8 mouse cellular contexts compared by ENCODE assay signal in genomic region chr1:131797202-131797909, GRCm38 (mm10). TPM values are rescaled to one million over a fixed set of nuclear protein-coding genes. Genes with fewer than 3 reads are reported as not detected.
A peak's percentile ranks its signal among the peaks of the same experiment; 100 is the strongest.
DNase-seq lines count a peak whose midpoint lies in the region; ATAC-seq and TF ChIP-seq lines count a peak whose summit lies in the region.

Gene Pm20d1 (plus strand): TSS chr1:131797381.

- in situ Hi-C loops in ES-E14 (cut with MboI; ENCODE audit: low sequenced_read_pairs in 2 of 2, unreplicated experiment in 2 of 2) = no loop called here

- peak; percentile 64 for DNase-seq in ES-E14 (ENCODE audit: low read depth, low spot score)
- DNase-seq in forebrain, postnatal 0 days = no peak
- peak; percentile 56 for DNase-seq in hindbrain, embryonic 10.5 days (ENCODE audit: low spot score)
- peak; percentile 22 to 35 for DNase-seq in layer of hippocampus, postnatal 10 days (ENCODE audit: low spot score in 2 of 2)
- peak; percentile 56 to 65 for DNase-seq in lung, postnatal 4 days
- no peak for DNase-seq in adipocyte (ENCODE audit: low spot score)

- H3K4me3 ChIP-seq in ES-E14 (ENCODE audit: insufficient read depth in 1 of 2, low read depth in 1 of 2, low read length in 2 of 2, poor library complexity in 1 of 2, severe bottlenecking in 1 of 2) = peak within 1 kb of the TSS; percentile 63 to 78
- H3K4me3 ChIP-seq in bone marrow macrophage, adult 2 months (ENCODE audit: insufficient read depth, low read length) = peak within 1 kb of the TSS; percentile 2; the same call in 1 of the 2 replicates
- H3K4me3 ChIP-seq in forebrain, postnatal 0 days (ENCODE audit: low read depth, low read length) = peak within 1 kb of the TSS; percentile 13; the same call in 1 of the 2 replicates
- peak within 1 kb of the TSS; percentile 51 for H3K4me3 ChIP-seq in hindbrain, embryonic 10.5 days
- peak within 1 kb of the TSS; percentile 74 for H3K4me3 ChIP-seq in small intestine, adult 2 months (ENCODE audit: low read depth, low read length)

- TF ChIP-seq POLR2A in bone marrow macrophage, adult 2 months (IDR thresholded peaks at IDR 0.05; ENCODE audit: borderline replicate concordance, low read depth, low read length) = no peak
- TF ChIP-seq POLR2A in small intestine, adult 2 months (IDR thresholded peaks at IDR 0.05; ENCODE audit: low read depth, low read length) = peak; percentile 49; the same call in 1 of the 2 replicates

- WGBS in forebrain, postnatal 0 days = 7% methylated on average over 26 of the region's 26 CpGs
- 7% methylated on average over 26 of the region's 26 CpGs for WGBS in hindbrain, embryonic 10.5 days
- 13% methylated on average over 26 of the region's 26 CpGs for WGBS in small intestine, adult 2 months

- peaks cover 0 to 7% of the 10 kb centered on the region in 2 experiments; a peak in 1 of 4 replicates for H3K4me1 ChIP-seq in ES-E14 (ENCODE audit: control insufficient read depth in 2 of 2, insufficient read depth in 2 of 2, low read length in 2 of 2, poor library complexity in 1 of 2)
- no peaks in the 10 kb centered on the region for H3K4me1 ChIP-seq in bone marrow macrophage, adult 2 months (ENCODE audit: control insufficient read depth, insufficient read depth, low read length)
- H3K4me1 ChIP-seq in forebrain, postnatal 0 days (ENCODE audit: insufficient read depth) = no peaks in the 10 kb centered on the region
- H3K4me1 ChIP-seq in hindbrain, embryonic 10.5 days (replicated peaks) = peaks cover 18% of the 10 kb centered on the region
- H3K4me1 ChIP-seq in small intestine, adult 2 months (ENCODE audit: control insufficient read depth, insufficient read depth, insufficient read length, low read length) = peaks cover 3% of the 10 kb centered on the region

- peak within 1 kb of the TSS; percentile 71 for H3K9ac ChIP-seq in ES-E14 (ENCODE audit: insufficient read depth, low read depth, low read length, poor library complexity, severe bottlenecking)
- peak within 1 kb of the TSS; percentile 36; the same call in 1 of the 2 replicates for H3K9ac ChIP-seq in forebrain, postnatal 0 days

- no peaks in the 10 kb centered on the region for H3K36me3 ChIP-seq in ES-E14 (ENCODE audit: control insufficient read depth, insufficient read depth, low read length, poor library complexity, severe bottlenecking)
- no peaks in the 10 kb centered on the region for H3K36me3 ChIP-seq in forebrain, postnatal 0 days (ENCODE audit: insufficient read depth)
- no peaks in the 10 kb centered on the region for H3K36me3 ChIP-seq in hindbrain, embryonic 10.5 days
- H3K36me3 ChIP-seq in small intestine, adult 2 months (ENCODE audit: control insufficient read depth, insufficient read depth, low read length) = peaks cover 3% of the 10 kb centered on the region

- H3K27ac ChIP-seq in ES-E14 (ENCODE audit: insufficient read depth, low read depth, low read length, poor library complexity, severe bottlenecking) = no peak within 1 kb of the TSS
- no peak within 1 kb of the TSS for H3K27ac ChIP-seq in bone marrow macrophage, adult 2 months (ENCODE audit: insufficient read depth, low read depth, low read length)
- H3K27ac ChIP-seq in forebrain, postnatal 0 days (ENCODE audit: low read depth, low read length) = no peak within 1 kb of the TSS
- H3K27ac ChIP-seq in hindbrain, embryonic 10.5 days = peak within 1 kb of the TSS; percentile 71
- peak within 1 kb of the TSS; percentile 38 for H3K27ac ChIP-seq in small intestine, adult 2 months (ENCODE audit: insufficient read depth, low read depth, low read length)

- H3K27me3 ChIP-seq in forebrain, postnatal 0 days (ENCODE audit: insufficient read depth, low read length) = no peaks in the 10 kb centered on the region
- peaks cover 4% of the 10 kb centered on the region; the same call in 1 of the 2 replicates for H3K27me3 ChIP-seq in hindbrain, embryonic 10.5 days (ENCODE audit: insufficient read depth, poor library complexity, severe bottlenecking)
- H3K27me3 ChIP-seq in small intestine, adult 2 months (ENCODE audit: control insufficient read depth, insufficient read depth, low read length) = no peaks in the 10 kb centered on the region

- H3K4me2 ChIP-seq in forebrain, postnatal 0 days (ENCODE audit: low read depth) = peak within 1 kb of the TSS; percentile 38

- H3K9me3 ChIP-seq in ES-E14 (ENCODE audit: control insufficient read depth, insufficient read depth, low read depth, low read length) = no peaks in the 10 kb centered on the region
- H3K9me3 ChIP-seq in forebrain, postnatal 0 days (ENCODE audit: low read length) = no peaks in the 10 kb centered on the region
- no peaks in the 10 kb centered on the region for H3K9me3 ChIP-seq in hindbrain, embryonic 10.5 days

- ATAC-seq in forebrain, postnatal 0 days = peak; percentile 32; the same call in 1 of the 2 replicates

- no peak for TF ChIP-seq CTCF in bone marrow macrophage, adult 2 months (IDR thresholded peaks at IDR 0.05; ENCODE audit: low read depth, low read length)
- no peak for TF ChIP-seq CTCF in forebrain, postnatal 0 days (IDR thresholded peaks at IDR 0.05; ENCODE audit: low read depth)
- no peak for TF ChIP-seq CTCF in small intestine, adult 2 months (IDR thresholded peaks at IDR 0.05; ENCODE audit: extremely low read depth, insufficient read length, insufficient replicate concordance, low read depth, low read length)

TF ChIP-seq in ES-E14, 5 proteins besides CTCF, POLR2A, EP300 and RAD21:
- TF ChIP-seq CHD2 (IDR thresholded peaks at IDR 0.05; ENCODE audit: low read depth, low read length) (0 out of 2 replicates have a peak, but pooled peaks have one; percentile 46), ZC3H11A (IDR thresholded peaks at IDR 0.05; ENCODE audit: borderline replicate concordance, low read depth, low read length) (no peak), ZNF384 (IDR thresholded peaks at IDR 0.05; ENCODE audit: low read depth, low read length) (no peak)

RNA-seq across cellular contexts. Expression of gene Pm20d1, which starts in this region (rescaled TPM):
- 2.0 and 4.9 TPM in 2 replicates for total RNA-seq in ES-E14 (2012; rRNA removed)
- not detected in 2 replicates for polyA plus RNA-seq in bone marrow macrophage, adult 2 months (2012; ENCODE audit: insufficient read depth, insufficient read length, missing spikeins)
- 0.19 and 0.62 TPM in 2 replicates for total RNA-seq in forebrain, postnatal 0 days (2014; rRNA removed)
- 0.20 and 0.33 TPM in 2 replicates for polyA plus RNA-seq in forebrain, postnatal 0 days (2015; fragmentation: Nextera tagmentation; extraction: Ambion mirVana)
- 1.4 and 2.2 TPM in 2 replicates for polyA plus RNA-seq in hindbrain, embryonic 10.5 days (2016; fragmentation: Nextera tagmentation; extraction: Ambion mirVana)
- 1 to 10 TPM in 1 of 2 experiments, under 1 TPM in 1; 0.75 to 1.8 TPM for total RNA-seq in layer of hippocampus, postnatal 10 days (2021)
- polyA plus RNA-seq in small intestine, adult 2 months (2012; rRNA removed) = 8.3 and 33.0 TPM in 2 replicates

Comparison
In these comparisons a context has a peak if more than half of its experiments do, and no peak if none do; other contexts are left out.
1. Peak in ATAC-seq, H3K4me3 ChIP-seq, H3K9ac ChIP-seq and H3K4me2 ChIP-seq in forebrain, postnatal 0 days; RNA of the gene not detected or under 1 TPM.
2. DNase-seq: peak in ES-E14 (single experiment), hindbrain, embryonic 10.5 days (single experiment), layer of hippocampus, postnatal 10 days (2 of 2) and lung, postnatal 4 days (2 of 2); none in forebrain, postnatal 0 days (single experiment) and adipocyte (single experiment).
3. H3K27ac ChIP-seq: peak in hindbrain, embryonic 10.5 days (single experiment) and small intestine, adult 2 months (single experiment); none in ES-E14 (single experiment), bone marrow macrophage, adult 2 months (single experiment) and forebrain, postnatal 0 days (single experiment).
4. H3K4me3 ChIP-seq: peak in every context shown above with its lines; median percentile 74 in small intestine, adult 2 months; 70 in ES-E14; 51 in hindbrain, embryonic 10.5 days; 13 in forebrain, postnatal 0 days; 2 in bone marrow macrophage, adult 2 months.